ENCODE assay signal across 8 mouse cellular contexts in the genomic region with DNA sequence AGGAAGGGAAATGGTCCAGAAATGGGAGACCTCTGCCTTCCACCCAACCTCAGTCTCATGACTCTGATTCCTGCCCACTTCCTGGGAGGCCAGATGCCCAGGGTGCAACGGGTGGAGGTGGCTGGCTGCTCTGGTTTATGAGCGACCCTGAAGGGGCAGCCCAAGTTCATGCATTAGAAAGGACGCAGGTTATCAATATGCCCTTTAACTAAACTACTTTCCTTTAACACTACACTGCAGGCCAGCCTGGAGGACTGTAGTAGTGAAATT. TPM values are rescaled to one million over a fixed set of nuclear protein-coding genes. Genes with fewer than 3 reads are reported as not detected.
DNase-seq lines count a peak whose midpoint lies in the region; ATAC-seq and TF ChIP-seq lines count a peak whose summit lies in the region.

No protein-coding gene starts in this region.

- H3K4me2 ChIP-seq in lung, embryonic 14.5 days = peak overlapping the region; percentile 91
- peak overlapping the region; percentile 94 for H3K4me2 ChIP-seq in forebrain, embryonic 12.5 days
- H3K4me2 ChIP-seq in neural tube, embryonic 12.5 days (replicated peaks) = peak overlapping the region; percentile 94

- H3K4me3 ChIP-seq in lung, embryonic 14.5 days (ENCODE audit: low read depth, low read length) = peak overlapping the region; percentile 84
- H3K4me3 ChIP-seq in forebrain, embryonic 12.5 days (replicated peaks) = peak overlapping the region; percentile 86
- H3K4me3 ChIP-seq in neural tube, embryonic 12.5 days = peak overlapping the region; percentile 88

- no peak for ATAC-seq in lung, embryonic 14.5 days (ENCODE audit: insufficient read depth)
- ATAC-seq in forebrain, embryonic 12.5 days (ENCODE audit: low FRiP score) = no peak
- ATAC-seq in neural tube, embryonic 12.5 days (ENCODE audit: low FRiP score, low read depth) = no peak
- no peak for ATAC-seq in CD4-positive, CD25-positive, alpha-beta regulatory T cell, adult 4 months

- no peak for DNase-seq in lung, embryonic 14.5 days
- no peak for DNase-seq in lung, adult 18-20 months
- peak; percentile 65 for DNase-seq in kidney, postnatal 14 days
- no peak for DNase-seq in ovary, postnatal 36 days (ENCODE audit: low spot score)
- DNase-seq in layer of hippocampus, adult 9-11 months = no peak

- peak overlapping the region; percentile 73 for H3K9ac ChIP-seq in lung, embryonic 14.5 days
- peak overlapping the region; percentile 94 for H3K9ac ChIP-seq in forebrain, embryonic 12.5 days
- peak overlapping the region; percentile 83; the same call in 1 of the 2 replicates for H3K9ac ChIP-seq in neural tube, embryonic 12.5 days

- WGBS in lung, embryonic 14.5 days = 38% methylated on average over 3 of the region's 3 CpGs
- 26% methylated on average over 3 of the region's 3 CpGs for WGBS in forebrain, embryonic 12.5 days
- 43% methylated on average over 3 of the region's 3 CpGs for WGBS in neural tube, embryonic 12.5 days

- no peaks in the 10 kb centered on the region for H3K27me3 ChIP-seq in lung, embryonic 14.5 days (ENCODE audit: insufficient read depth, low read length)
- H3K27me3 ChIP-seq in forebrain, embryonic 12.5 days = no peaks in the 10 kb centered on the region
- no peaks in the 10 kb centered on the region for H3K27me3 ChIP-seq in neural tube, embryonic 12.5 days (replicated peaks)

- no peaks in the 10 kb centered on the region for H3K9me3 ChIP-seq in lung, embryonic 14.5 days (ENCODE audit: low read depth, low read length)
- H3K9me3 ChIP-seq in forebrain, embryonic 12.5 days = no peaks in the 10 kb centered on the region
- no peaks in the 10 kb centered on the region for H3K9me3 ChIP-seq in neural tube, embryonic 12.5 days

- H3K27ac ChIP-seq in lung, embryonic 14.5 days (ENCODE audit: low read depth) = no peak overlapping the region
- no peak overlapping the region for H3K27ac ChIP-seq in forebrain, embryonic 12.5 days
- H3K27ac ChIP-seq in neural tube, embryonic 12.5 days = no peak overlapping the region

- TF ChIP-seq CTCF in lung, embryonic 14.5 days (IDR thresholded peaks at IDR 0.05; ENCODE audit: low read depth) = no peak

- H3K4me1 ChIP-seq in lung, embryonic 14.5 days (ENCODE audit: insufficient read depth) = peaks cover 14% of the 10 kb centered on the region
- peaks cover 35% of the 10 kb centered on the region for H3K4me1 ChIP-seq in forebrain, embryonic 12.5 days
- peaks cover 30% of the 10 kb centered on the region for H3K4me1 ChIP-seq in neural tube, embryonic 12.5 days

- H3K36me3 ChIP-seq in lung, embryonic 14.5 days (ENCODE audit: insufficient read depth) = peaks cover 26% of the 10 kb centered on the region
- peaks cover 29% of the 10 kb centered on the region for H3K36me3 ChIP-seq in forebrain, embryonic 12.5 days (replicated peaks)
- peaks cover 33% of the 10 kb centered on the region for H3K36me3 ChIP-seq in neural tube, embryonic 12.5 days

RNA-seq across cellular contexts. Expression of a gene that starts 1.3 kb away (rescaled TPM):
- polyA plus RNA-seq in lung, embryonic 14.5 days (2014; fragmentation: Nextera tagmentation; extraction: Ambion mirVana) = 6.7 and 8.6 TPM in 2 replicates
- polyA plus RNA-seq in forebrain, embryonic 12.5 days (2016; fragmentation: Nextera tagmentation; extraction: Ambion mirVana) = 16.5 and 16.9 TPM in 2 replicates
- 25.3 and 26.9 TPM in 2 replicates for polyA plus RNA-seq in neural tube, embryonic 12.5 days (2016; fragmentation: Nextera tagmentation; extraction: Ambion mirVana)
- polyA plus RNA-seq in CD4-positive, CD25-positive, alpha-beta regulatory T cell, adult 4 months (2017; shearing (Covaris generic)) = 1 to 10 TPM; 3.2 to 3.6 TPM

RNA-seq across cellular contexts. Expression of a gene that starts 7.1 kb away (rescaled TPM):
- 41.0 and 43.4 TPM in 2 replicates for polyA plus RNA-seq in lung, embryonic 14.5 days (2014; fragmentation: Nextera tagmentation; extraction: Ambion mirVana)
- 38.9 and 39.3 TPM in 2 replicates for polyA plus RNA-seq in forebrain, embryonic 12.5 days (2016; fragmentation: Nextera tagmentation; extraction: Ambion mirVana)
- 34.6 and 39.1 TPM in 2 replicates for polyA plus RNA-seq in neural tube, embryonic 12.5 days (2016; fragmentation: Nextera tagmentation; extraction: Ambion mirVana)
- polyA plus RNA-seq in CD4-positive, CD25-positive, alpha-beta regulatory T cell, adult 4 months (2017; shearing (Covaris generic)) = 10 to 100 TPM; 15.7 to 16.0 TPM

RNA-seq across cellular contexts. Expression of a gene that starts 13.3 kb away (rescaled TPM):
- 19.1 and 20.1 TPM in 2 replicates for polyA plus RNA-seq in lung, embryonic 14.5 days (2014; fragmentation: Nextera tagmentation; extraction: Ambion mirVana)
- polyA plus RNA-seq in forebrain, embryonic 12.5 days (2016; fragmentation: Nextera tagmentation; extraction: Ambion mirVana) = 34.6 and 35.5 TPM in 2 replicates
- 31.2 and 33.5 TPM in 2 replicates for polyA plus RNA-seq in neural tube, embryonic 12.5 days (2016; fragmentation: Nextera tagmentation; extraction: Ambion mirVana)
- 10 to 100 TPM; 20.0 to 23.4 TPM for polyA plus RNA-seq in CD4-positive, CD25-positive, alpha-beta regulatory T cell, adult 4 months (2017; shearing (Covaris generic))

RNA-seq across cellular contexts. Expression of a gene that starts 15.7 kb away (rescaled TPM):
- 391 and 419 TPM in 2 replicates for polyA plus RNA-seq in lung, embryonic 14.5 days (2014; fragmentation: Nextera tagmentation; extraction: Ambion mirVana)
- 477 and 482 TPM in 2 replicates for polyA plus RNA-seq in forebrain, embryonic 12.5 days (2016; fragmentation: Nextera tagmentation; extraction: Ambion mirVana)
- polyA plus RNA-seq in neural tube, embryonic 12.5 days (2016; fragmentation: Nextera tagmentation; extraction: Ambion mirVana) = 281 and 302 TPM in 2 replicates
- polyA plus RNA-seq in CD4-positive, CD25-positive, alpha-beta regulatory T cell, adult 4 months (2017; shearing (Covaris generic)) = 10 to 100 TPM; 11.3 to 14.7 TPM

RNA-seq across cellular contexts. Expression of a gene that starts 25.3 kb away (rescaled TPM):
- polyA plus RNA-seq in lung, embryonic 14.5 days (2014; fragmentation: Nextera tagmentation; extraction: Ambion mirVana) = 128 and 131 TPM in 2 replicates
- 107 and 115 TPM in 2 replicates for polyA plus RNA-seq in forebrain, embryonic 12.5 days (2016; fragmentation: Nextera tagmentation; extraction: Ambion mirVana)
- polyA plus RNA-seq in neural tube, embryonic 12.5 days (2016; fragmentation: Nextera tagmentation; extraction: Ambion mirVana) = 92.8 and 95.0 TPM in 2 replicates
- 10 to 100 TPM; 23.7 to 24.0 TPM for polyA plus RNA-seq in CD4-positive, CD25-positive, alpha-beta regulatory T cell, adult 4 months (2017; shearing (Covaris generic))
